Mouse (Mus musculus) stomach, postnatal 0 days (tissue): ENCODE results near the gene Ppfia1. TPM values are rescaled to one million over a fixed set of nuclear protein-coding genes. Genes with fewer than 3 reads are reported as not detected.
A peak's percentile ranks its signal among the peaks of the same experiment; 100 is the strongest.

Experiments
- ATAC-seq: fragments of 200-750 bp; cut with Nextera tagmentation; 2 replicates; pipeline ENCODE4 v1.8.0; 2017; ENCODE audit not compliant: low FRiP score, low TSS enrichment
- DNase-seq: peaks from one replicate; pipeline ENCODE4 v3.0.0-alpha.2; 2016; ENCODE audit warnings: low spot score
- H3K27ac ChIP-seq: fragments of 300-500 bp; sonication (generic); replicated peaks from 2 replicates; pipeline ENCODE4 v1.5.1; 2014; ENCODE audit warnings: mild to moderate bottlenecking, control low read depth
- H3K27me3 ChIP-seq: fragments of 300-500 bp; sonication (generic); 2 replicates; pipeline ENCODE4 v1.6.1; 2014; ENCODE audit warnings: low read length; ENCODE audit not compliant: control insufficient read depth, insufficient read depth
- H3K36me3 ChIP-seq: fragments of 300-500 bp; sonication (generic); 2 replicates; pipeline ENCODE4 v1.6.1; 2014; ENCODE audit warnings: low read length, mixed read lengths; ENCODE audit not compliant: control insufficient read depth, insufficient read depth
- H3K4me1 ChIP-seq: fragments of 300-500 bp; sonication (generic); replicated peaks from 2 replicates; pipeline ENCODE4 v1.6.1; 2014; ENCODE audit warnings: antibody characterized with exemption; ENCODE audit not compliant: control insufficient read depth, insufficient read depth
- H3K4me2 ChIP-seq: fragments of 300-500 bp; sonication (generic); replicated peaks from 2 replicates; pipeline ENCODE4 v1.6.1; 2014; ENCODE audit warnings: low read depth, mild to moderate bottlenecking, control low read depth, moderate library complexity
- H3K4me3 ChIP-seq: fragments of 300-500 bp; sonication (generic); 2 replicates; pipeline ENCODE4 v1.5.1; 2014; ENCODE audit warnings: low read depth, low read length, control low read depth
- H3K9ac ChIP-seq: fragments of 300-500 bp; sonication (generic); 2 replicates; pipeline ENCODE4 v1.6.1; 2014; ENCODE audit warnings: mild to moderate bottlenecking, low read length, control low read depth, mixed read lengths
- H3K9me3 ChIP-seq: fragments of 300-500 bp; sonication (generic); 2 replicates; pipeline ENCODE4 v1.6.1; 2016; ENCODE audit warnings: low read length; ENCODE audit not compliant: control insufficient read depth
- CTCF ChIP-seq: IDR thresholded peaks from 2 replicates; pipeline ENCODE4 v1.5.1; 2016; ENCODE audit warnings: antibody characterized with exemption, low read depth, mild to moderate bottlenecking, moderate library complexity
- EP300 ChIP-seq: optimal IDR thresholded peaks from 2 replicates; pipeline ENCODE3; 2016; ENCODE audit warnings: antibody characterized with exemption
- WGBS: fragments of 180-500 bp; shearing (Covaris S2); extraction: QIAGEN DNeasy Blood & Tissue Kit; methylation state at CpG from one replicate; pipeline ENCODE4 v1.1.7; 2014; 5-methylcytosine and 5-hydroxymethylcytosine counted together
- polyA plus RNA-seq: library from polyadenylated mRNA; unstranded; fragments of >200 nt; fragmentation: Nextera tagmentation; extraction: Ambion mirVana; gene quantifications from 2 replicates; pipeline ENCODE4 v1.2.1, GENCODE M21; 2015

Ppfia1 gene
- polyA plus RNA-seq, 1 experiment from 2014 or later: 15.2 TPM

- H3K27ac ChIP-seq: peak overlapping the region; percentile 98; the same call in 1 of the 2 replicates
- TF ChIP-seq EP300 (no peak), CTCF (no peak)
- 0 out of 2 replicates have a peak, but pooled peaks cover 4% of the 10 kb centered on the region for H3K36me3 ChIP-seq
- 64% methylated on average over 2 of the region's 2 CpGs for WGBS
- no peaks in the 10 kb centered on the region for H3K4me1 ChIP-seq
- no peaks in the 10 kb centered on the region for H3K9me3 ChIP-seq
- DNase-seq (no peak), ATAC-seq (no peak)
- H3K4me2 ChIP-seq: peak overlapping the region; percentile 77
- peak overlapping the region; percentile 98; the same call in 1 of the 2 replicates for H3K9ac ChIP-seq
- H3K27me3 ChIP-seq: no peaks in the 10 kb centered on the region
- peak overlapping the region; percentile 90 for H3K4me3 ChIP-seq
Observed at GRCm38 (mm10) chr7:144471103-144471502, 82.4 kb downstream of the Ppfia1 start.

GRCm38 (mm10) chr7:144470545-144471059 is 82.9 kb downstream of the Ppfia1 start, which contains the start of gene Cttn:
Gene Cttn (minus strand): TSS chr7:144471009.
- ATAC-seq (peak; percentile 94), DNase-seq (peak; percentile 96)
- no peaks in the 10 kb centered on the region for H3K27me3 ChIP-seq
- H3K27ac ChIP-seq: peak within 1 kb of the TSS; percentile 98
- H3K4me1 ChIP-seq: no peaks in the 10 kb centered on the region
- 2% methylated on average over 29 of the region's 30 CpGs for WGBS
- H3K4me2 ChIP-seq: peak within 1 kb of the TSS; percentile 77
- H3K9ac ChIP-seq: peak within 1 kb of the TSS; percentile 98
- H3K4me3 ChIP-seq: peak within 1 kb of the TSS; percentile 90
- 0 out of 2 replicates have a peak, but pooled peaks cover 2% of the 10 kb centered on the region for H3K36me3 ChIP-seq
- no peak for TF ChIP-seq CTCF
- TF ChIP-seq EP300: no peak
- H3K9me3 ChIP-seq: no peaks in the 10 kb centered on the region

GRCm38 (mm10) chr7:144469908-144470544 is 83.5 kb downstream of the Ppfia1 start:
- peak overlapping the region; percentile 98 for H3K9ac ChIP-seq
- H3K4me2 ChIP-seq: peak overlapping the region; percentile 77
- ATAC-seq (peak; percentile 38), DNase-seq (peak; percentile 42)
- H3K27ac ChIP-seq: peak overlapping the region; percentile 98
- H3K9me3 ChIP-seq: no peaks in the 10 kb centered on the region
- H3K27me3 ChIP-seq: no peaks in the 10 kb centered on the region
- H3K4me3 ChIP-seq: peak overlapping the region; percentile 90
- 2% methylated on average over 31 of the region's 31 CpGs for WGBS
- no peak for TF ChIP-seq CTCF
- peaks cover 5% of the 10 kb centered on the region; the same call in 1 of the 2 replicates for H3K36me3 ChIP-seq
- no peaks in the 10 kb centered on the region for H3K4me1 ChIP-seq

GRCm38 (mm10) chr7:144469181-144469641 is 84.3 kb downstream of the Ppfia1 start:
- peak overlapping the region; percentile 98 for H3K9ac ChIP-seq
- H3K4me2 ChIP-seq: peak overlapping the region; percentile 77
- H3K36me3 ChIP-seq: peaks cover 6% of the 10 kb centered on the region; the same call in 1 of the 2 replicates
- DNase-seq: peak; percentile 86
- H3K4me1 ChIP-seq: no peaks in the 10 kb centered on the region
- peak overlapping the region; percentile 90 for H3K4me3 ChIP-seq
- TF ChIP-seq CTCF (peak; percentile 57), EP300 (no peak)
- H3K27me3 ChIP-seq: no peaks in the 10 kb centered on the region
- H3K27ac ChIP-seq: peak overlapping the region; percentile 98
- 11% methylated on average over 4 of the region's 4 CpGs for WGBS
- peak; percentile 79 for ATAC-seq
- H3K9me3 ChIP-seq: no peaks in the 10 kb centered on the region

GRCm38 (mm10) chr7:144468741-144469140 is 84.8 kb downstream of the Ppfia1 start:
- no peak overlapping the region for H3K9ac ChIP-seq
- no peaks in the 10 kb centered on the region for H3K9me3 ChIP-seq
- H3K27ac ChIP-seq: peak overlapping the region; percentile 98
- peaks cover 8% of the 10 kb centered on the region; the same call in 1 of the 2 replicates for H3K36me3 ChIP-seq
- no peak for DNase-seq
- no peaks in the 10 kb centered on the region for H3K4me1 ChIP-seq
- H3K4me3 ChIP-seq: no peak overlapping the region
- ATAC-seq: no peak
- no peaks in the 10 kb centered on the region for H3K27me3 ChIP-seq
- 77% methylated on average over 5 of the region's 5 CpGs for WGBS
- TF ChIP-seq EP300 (no peak), CTCF (no peak)
- peak overlapping the region; percentile 77; the same call in 1 of the 2 replicates for H3K4me2 ChIP-seq

- no peak for ATAC-seq
- Histone ChIP-seq H3K27me3 (no peaks in the 10 kb centered on the region), H3K27ac (no peak overlapping the region), H3K9me3 (no peaks in the 10 kb centered on the region), H3K36me3 (peaks cover 54% of the 10 kb centered on the region), H3K4me3 (no peak overlapping the region), H3K9ac (no peak overlapping the region), H3K4me2 (no peak overlapping the region), H3K4me1 (no peaks in the 10 kb centered on the region)
- DNase-seq: no peak
- TF ChIP-seq CTCF (no peak), EP300 (no peak)
- WGBS: 80% methylated on average over 7 of the region's 7 CpGs
Observed at GRCm38 (mm10) chr7:144462577-144462976, 91.0 kb downstream of the Ppfia1 start.
